Mouse (Mus musculus) neural tube, embryonic 12.5 days (tissue): Measurements from ENCODE around the gene Actr1a. TPM values are rescaled to one million over a fixed set of nuclear protein-coding genes. Genes with fewer than 3 reads are reported as not detected.

Experiments
- ATAC-seq: fragments of 200-750 bp; cut with Nextera tagmentation; 2 replicates; pipeline ENCODE4 v1.8.0; 2017; ENCODE audit warnings: low read depth, mild to moderate bottlenecking, moderate TSS enrichment, moderate library complexity; ENCODE audit not compliant: low FRiP score
- H3K27ac ChIP-seq: fragments of 300-500 bp; sonication (generic); 2 replicates; pipeline ENCODE4 v1.5.1; 2016
- H3K27me3 ChIP-seq: fragments of 300-500 bp; sonication (generic); replicated peaks from 2 replicates; pipeline ENCODE4 v1.6.1; 2016; ENCODE audit warnings: mild to moderate bottlenecking
- H3K36me3 ChIP-seq: fragments of 300-500 bp; sonication (generic); 2 replicates; pipeline ENCODE4 v1.6.1; 2016; ENCODE audit warnings: mild to moderate bottlenecking
- H3K4me1 ChIP-seq: fragments of 300-500 bp; sonication (generic); 2 replicates; pipeline ENCODE4 v1.6.1; 2016
- H3K4me2 ChIP-seq: fragments of 300-500 bp; sonication (generic); replicated peaks from 2 replicates; pipeline ENCODE4 v1.6.1; 2016; ENCODE audit warnings: mild to moderate bottlenecking
- H3K4me3 ChIP-seq: fragments of 300-500 bp; sonication (generic); 2 replicates; pipeline ENCODE4 v1.5.1; 2016
- H3K9ac ChIP-seq: fragments of 300-500 bp; sonication (generic); 2 replicates; pipeline ENCODE4 v1.6.1; 2016; ENCODE audit warnings: mild to moderate bottlenecking
- H3K9me3 ChIP-seq: fragments of 300-500 bp; sonication (generic); 2 replicates; pipeline ENCODE4 v1.6.1; 2016; ENCODE audit warnings: mild to moderate bottlenecking
- WGBS: fragments of 180-500 bp; shearing (Covaris S2); methylation state at CpG from one replicate; pipeline ENCODE4 v1.1.7; 2016; 5-methylcytosine and 5-hydroxymethylcytosine counted together
- microRNA counts: library from miRNA; unstranded; fragments of <30 nt; microRNA quantifications from one replicate; lab custom pipeline; 2017
- microRNA-seq: library from miRNA; unstranded; fragments of <30 nt; microRNA quantifications from one replicate; pipeline ENCODE4, GENCODE M21; 2017
- polyA plus RNA-seq: library from polyadenylated mRNA; unstranded; fragments of >200 nt; fragmentation: Nextera tagmentation; extraction: Ambion mirVana; gene quantifications from 2 replicates; pipeline ENCODE4 v1.2.1, GENCODE M21; 2016

Actr1a gene
- polyA plus RNA-seq, 1 experiment from 2014 or later: 269 TPM

DNA sequence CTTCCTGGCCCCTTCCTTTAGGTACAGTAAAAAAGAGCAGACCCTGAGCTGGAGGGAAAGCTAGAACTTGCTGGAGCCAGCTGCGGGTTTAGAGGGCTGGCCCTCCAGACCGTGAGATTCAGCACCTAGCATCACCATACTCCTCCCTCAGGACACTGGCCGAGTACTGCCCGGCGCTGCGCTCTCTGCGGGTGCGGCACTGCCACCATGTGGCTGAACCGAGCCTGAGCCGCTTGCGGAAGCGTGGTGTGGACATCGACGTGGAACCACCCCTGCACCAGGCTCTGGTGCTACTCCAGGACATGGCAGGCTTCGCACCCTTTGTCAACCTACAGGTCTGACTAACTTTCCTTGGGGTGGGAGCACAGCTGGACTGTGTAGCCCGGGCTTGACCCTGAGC lies 65.6 kb downstream of the Actr1a start:
- Histone ChIP-seq H3K9ac (no peak overlapping the region), H3K4me3 (peak overlapping the region; percentile 11; the same call in 1 of the 2 replicates), H3K36me3 (peaks cover 29% of the 10 kb centered on the region), H3K27ac (no peak overlapping the region), H3K9me3 (no peaks in the 10 kb centered on the region), H3K4me1 (peaks cover 33% of the 10 kb centered on the region), H3K4me2 (peak overlapping the region; percentile 100), H3K27me3 (peaks cover 16% of the 10 kb centered on the region)
- WGBS: 7% methylated on average over 16 of the region's 16 CpGs
- no peak for ATAC-seq

DNA sequence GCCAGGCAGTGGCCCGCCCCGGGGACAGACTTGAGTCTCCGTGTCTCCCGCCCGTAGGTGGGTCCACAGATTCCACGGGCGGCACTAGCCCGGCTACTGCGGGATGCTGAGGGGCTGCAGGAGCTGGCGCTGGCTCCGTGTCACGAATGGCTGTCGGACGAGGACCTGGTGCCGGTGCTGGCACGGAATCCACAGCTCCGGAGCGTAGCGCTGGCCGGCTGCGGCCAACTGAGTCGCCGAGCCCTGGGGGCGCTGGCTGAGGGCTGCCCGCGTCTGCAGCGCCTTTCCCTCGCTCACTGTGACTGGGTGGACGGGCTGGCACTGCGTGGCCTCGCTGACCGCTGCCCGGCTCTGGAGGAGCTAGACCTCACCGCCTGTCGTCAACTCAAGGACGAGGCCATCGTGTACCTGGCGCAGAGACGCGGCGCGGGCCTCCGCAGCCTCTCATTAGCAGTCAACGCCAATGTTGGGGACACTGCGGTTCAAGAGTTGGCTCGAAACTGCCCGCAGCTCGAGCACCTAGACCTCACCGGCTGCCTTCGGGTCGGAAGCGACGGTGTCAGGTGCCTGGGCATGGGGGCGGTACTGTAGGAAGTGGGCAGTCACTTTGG lies 66.4 kb downstream of the Actr1a start:
- Histone ChIP-seq H3K27me3 (peaks cover 24% of the 10 kb centered on the region), H3K27ac (peak overlapping the region; percentile 83; the same call in 1 of the 2 replicates), H3K9me3 (no peaks in the 10 kb centered on the region), H3K9ac (peak overlapping the region; percentile 73), H3K36me3 (peaks cover 29% of the 10 kb centered on the region), H3K4me2 (peak overlapping the region; percentile 100), H3K4me3 (peak overlapping the region; percentile 66), H3K4me1 (peaks cover 33% of the 10 kb centered on the region)
- peak; percentile 1; the same call in 1 of the 2 replicates for ATAC-seq
- WGBS: under 1% methylated on average over 54 of the region's 54 CpGs

DNA sequence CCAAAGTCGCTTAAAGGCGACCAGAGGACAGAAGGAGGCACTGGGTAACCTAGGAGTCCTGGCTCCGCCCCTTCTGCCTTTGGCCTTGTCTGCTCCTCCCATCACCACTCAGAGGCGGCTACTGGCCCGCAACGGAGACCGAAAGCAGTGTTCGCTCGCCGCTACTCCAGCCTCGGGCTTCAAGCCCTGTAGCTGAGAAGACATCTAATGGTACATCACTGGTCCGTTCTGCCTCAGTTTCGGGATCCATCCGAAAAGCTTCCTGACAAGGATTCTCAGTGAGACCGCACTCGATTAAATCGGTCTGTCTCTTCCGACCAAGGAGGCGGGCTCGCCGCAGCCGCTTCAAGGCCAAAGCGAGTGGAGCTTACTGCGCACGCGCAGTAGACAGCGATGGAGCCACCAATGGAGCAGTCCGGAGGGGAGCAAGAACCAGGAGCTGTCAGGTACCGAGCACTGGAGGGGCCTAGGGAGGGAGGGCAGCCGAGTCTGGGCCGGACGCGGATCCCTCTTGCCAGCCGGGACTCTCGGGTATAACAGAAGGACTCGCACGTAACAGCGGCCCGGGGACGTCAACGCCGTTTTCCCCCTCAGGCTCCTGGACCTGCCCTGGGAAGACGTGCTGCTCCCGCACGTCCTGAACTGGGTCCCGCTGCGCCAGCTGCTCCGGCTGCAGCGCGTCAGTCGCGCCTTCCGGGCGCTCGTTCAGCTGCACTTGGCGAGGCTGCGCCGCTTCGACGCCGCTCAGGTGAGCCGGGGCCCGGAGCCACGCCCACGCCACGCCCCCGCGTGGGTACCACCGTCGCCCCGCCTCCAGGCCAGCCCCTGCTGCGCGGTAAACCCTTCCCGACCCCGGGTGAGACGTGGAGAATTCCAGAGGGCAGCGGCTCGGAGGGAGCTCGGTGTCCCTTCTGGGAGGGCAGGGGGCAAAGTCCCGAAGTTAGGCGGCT lies 67.2 kb downstream of the Actr1a start, which contains the start of gene Fbxl15:
Gene Fbxl15, plus strand, starts transcription at position 104 of the 950 bp plus-strand sequence.
- ATAC-seq: peak; percentile 85

DNA sequence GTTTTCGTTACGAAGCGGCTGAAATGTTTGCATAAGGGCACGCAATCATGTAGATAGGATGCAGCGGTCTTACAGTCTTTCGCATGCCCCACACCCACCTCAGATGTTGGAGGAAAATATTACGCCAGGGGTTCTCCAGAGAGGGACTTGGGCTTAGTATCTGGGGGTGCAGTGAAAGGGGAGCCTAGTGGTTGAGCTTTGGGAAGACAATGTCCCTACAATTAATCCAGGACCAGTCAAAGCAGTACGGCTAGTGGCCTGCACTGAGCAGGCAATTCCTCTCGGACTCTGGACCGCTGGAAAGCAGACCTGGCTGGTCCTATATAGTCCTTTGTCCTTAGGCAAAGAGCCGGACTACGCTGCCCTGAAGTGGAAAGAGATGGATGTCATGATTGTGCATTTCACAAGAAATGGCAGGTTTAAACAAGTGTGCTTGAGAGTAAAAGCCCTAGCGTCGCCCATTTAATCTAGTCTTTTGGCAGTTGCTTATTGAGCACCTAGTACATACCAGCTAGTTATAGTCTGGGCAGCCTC lies 68.0 kb downstream of the Actr1a start:
- peak overlapping the region; percentile 100 for H3K4me2 ChIP-seq
- H3K4me1 ChIP-seq: peaks cover 33% of the 10 kb centered on the region
- H3K9ac ChIP-seq: peak overlapping the region; percentile 73
- H3K27ac ChIP-seq: peak overlapping the region; percentile 83
- no peak for ATAC-seq
- H3K27me3 ChIP-seq: peaks cover 38% of the 10 kb centered on the region
- 30% methylated on average over 14 of the region's 14 CpGs for WGBS
- peaks cover 29% of the 10 kb centered on the region for H3K36me3 ChIP-seq
- H3K4me3 ChIP-seq: peak overlapping the region; percentile 66
- no peaks in the 10 kb centered on the region for H3K9me3 ChIP-seq

More for the DNA sequence above, 67.2 kb downstream of the Actr1a start, which contains the start of gene Fbxl15:
- Histone ChIP-seq H3K9me3 (no peaks in the 10 kb centered on the region), H3K4me2 (peak within 1 kb of the TSS; percentile 100), H3K4me1 (peaks cover 33% of the 10 kb centered on the region), H3K4me3 (peak within 1 kb of the TSS; percentile 66), H3K36me3 (peaks cover 29% of the 10 kb centered on the region), H3K9ac (peak within 1 kb of the TSS; percentile 73), H3K27me3 (peaks cover 32% of the 10 kb centered on the region), H3K27ac (peak within 1 kb of the TSS; percentile 83)
- WGBS: under 1% methylated on average over 81 of the region's 81 CpGs

MicroRNAs encoded within 50 kb of the gene (microRNA counts, 519-probe panel; counts per million panel counts)
- 342 counts per million, percentile 67 among the panel's probes with 10 or more counts for microRNA mmu-miR-146b (lab: Ali Mortazavi, UCI)

Small RNA genes within 50 kb of the gene (microRNA-seq; reads per million reads assigned to microRNA genes)
- 1.1 reads per million for gene Mir146b

Other genes with a start within 250 kb of the Actr1a start
- 2.7 and 3.0 TPM in 2 replicates for gene Pitx3, start 247.4 kb downstream of the Actr1a start, polyA plus RNA-seq
- 72.8 and 85.6 TPM in 2 replicates for gene Gbf1, start 243.2 kb downstream of the Actr1a start, polyA plus RNA-seq
- gene Nfkb2, start 91.4 kb downstream of the Actr1a start, polyA plus RNA-seq: 3.9 and 4.0 TPM in 2 replicates
- 29.9 and 31.6 TPM in 2 replicates for gene Psd, start 68.6 kb downstream of the Actr1a start, polyA plus RNA-seq
- 26.8 and 28.2 TPM in 2 replicates for gene Fbxl15, start 67.6 kb downstream of the Actr1a start, polyA plus RNA-seq
- gene Cuedc2, start 57.0 kb downstream of the Actr1a start, polyA plus RNA-seq: 284 and 289 TPM in 2 replicates
- gene Mfsd13a, start 54.6 kb downstream of the Actr1a start, polyA plus RNA-seq: 8.5 and 9.3 TPM in 2 replicates
- 2.1 and 2.2 TPM in 2 replicates for gene 2310034G01Rik, start 45.4 kb downstream of the Actr1a start, polyA plus RNA-seq
- gene Sufu, start 1.1 kb upstream of the Actr1a start, polyA plus RNA-seq: 36.3 and 37.3 TPM in 2 replicates
- gene Trim8, start 106.0 kb upstream of the Actr1a start, polyA plus RNA-seq: 39.1 and 43.0 TPM in 2 replicates
- gene Arl3, start 177.4 kb upstream of the Actr1a start, polyA plus RNA-seq: 190 and 194 TPM in 2 replicates
- 11.4 and 12.2 TPM in 2 replicates for gene Sfxn2, start 177.6 kb upstream of the Actr1a start, polyA plus RNA-seq
- 53.4 and 54.8 TPM in 2 replicates for gene Wbp1l, start 203.3 kb upstream of the Actr1a start, polyA plus RNA-seq